Mouse (Mus musculus): ENCODE results near the gene Ahcyl2. TPM values are rescaled to one million over a fixed set of nuclear protein-coding genes. Genes with fewer than 3 reads are reported as not detected.

Ahcyl2 gene
- polyA plus RNA-seq, 1 experiment from 2014 or later, result 33.9 TPM

- Histone ChIP-seq H3K9ac (replicated peaks; ENCODE audit: low read depth, low read length) (peak overlapping the region; percentile 30; the same call in 1 of the 2 replicates), H3K36me3 (ENCODE audit: control insufficient read depth, insufficient read depth, low read length) (no peaks in the 10 kb centered on the region), H3K4me1 (ENCODE audit: control insufficient read depth, insufficient read depth, low read length) (0 out of 2 replicates have a peak, but pooled peaks cover 4% of the 10 kb centered on the region), H3K4me3 (ENCODE audit: low read depth, low read length) (peak overlapping the region; percentile 65), H3K27ac (ENCODE audit: low read length) (no peak overlapping the region), H3K4me2 (replicated peaks; ENCODE audit: low read depth, low read length) (peak overlapping the region; percentile 98), H3K27me3 (ENCODE audit: control insufficient read depth, insufficient read depth, low read length) (peaks cover 7% of the 10 kb centered on the region; the same call in 1 of the 2 replicates), H3K9me3 (ENCODE audit: control insufficient read depth, low read depth, low read length) (no peaks in the 10 kb centered on the region)
- WGBS, result under 1% methylated on average over 21 of the region's 21 CpGs
- ATAC-seq (ENCODE audit: insufficient number of reproducible peaks, insufficient read depth, low FRiP score, low read depth), result peak; percentile 64
Measured at GRCm38 (mm10) chr6:29917383-29917720, 149.5 kb downstream of the Ahcyl2 start.

DNA sequence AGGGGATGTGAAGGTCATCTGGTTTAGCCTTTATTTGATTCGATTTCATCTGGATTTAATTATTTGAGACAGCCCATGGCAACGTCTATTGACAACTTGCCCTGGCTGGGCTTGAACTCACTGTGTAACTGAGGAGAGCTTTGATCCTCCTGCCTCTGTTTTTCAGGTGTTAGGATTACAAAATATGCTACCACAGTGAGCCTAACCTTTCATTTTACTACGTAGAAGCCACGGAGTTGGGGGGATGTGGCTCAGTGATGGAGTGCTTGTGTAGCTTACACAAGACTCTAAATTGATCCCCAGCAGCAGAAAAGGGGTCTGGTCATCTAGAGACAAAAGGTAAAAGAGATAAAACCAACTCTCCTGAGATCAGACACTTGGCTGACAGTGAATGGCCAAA, 150.1 kb downstream of the Ahcyl2 start:
- no peak overlapping the region for H3K9ac ChIP-seq (replicated peaks; ENCODE audit: low read depth, low read length)
- H3K36me3 ChIP-seq (ENCODE audit: control insufficient read depth, insufficient read depth, low read length), result no peaks in the 10 kb centered on the region
- no peaks in the 10 kb centered on the region for H3K9me3 ChIP-seq (ENCODE audit: control insufficient read depth, low read depth, low read length)
- 50% methylated on average over 4 of the region's 4 CpGs for WGBS
- H3K4me3 ChIP-seq (ENCODE audit: low read depth, low read length), result peak overlapping the region; percentile 65; the same call in 1 of the 2 replicates
- ATAC-seq (ENCODE audit: insufficient number of reproducible peaks, insufficient read depth, low FRiP score, low read depth), result no peak
- 0 out of 2 replicates have a peak, but pooled peaks cover 4% of the 10 kb centered on the region for H3K4me1 ChIP-seq (ENCODE audit: control insufficient read depth, insufficient read depth, low read length)
- peaks cover 7% of the 10 kb centered on the region; the same call in 1 of the 2 replicates for H3K27me3 ChIP-seq (ENCODE audit: control insufficient read depth, insufficient read depth, low read length)
- H3K4me2 ChIP-seq (replicated peaks; ENCODE audit: low read depth, low read length), result 0 out of 2 replicates have a peak overlapping the region, but pooled peaks have one; percentile 98
- no peak overlapping the region for H3K27ac ChIP-seq (ENCODE audit: low read length)

DNA sequence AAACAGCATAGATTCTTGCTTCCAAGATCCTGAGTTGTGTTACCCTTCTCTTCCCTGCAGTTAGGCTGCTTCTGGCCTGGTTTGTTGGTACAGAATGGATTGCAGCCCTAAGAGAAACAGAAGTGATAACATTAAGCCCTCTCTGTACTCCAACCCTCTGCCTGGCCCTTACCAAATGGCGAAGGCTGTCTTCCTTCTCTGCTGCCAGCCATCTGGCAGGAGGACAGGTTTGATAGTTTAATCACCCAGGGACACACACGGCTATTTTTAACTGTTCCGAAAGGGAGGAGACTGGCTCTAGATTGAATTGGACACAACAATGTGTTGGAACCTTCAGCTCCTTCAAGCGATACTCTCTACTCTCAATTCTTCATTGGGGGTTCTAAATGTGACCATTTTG, 155.7 kb downstream of the Ahcyl2 start:
- Histone ChIP-seq H3K9me3 (ENCODE audit: control insufficient read depth, low read depth, low read length) (no peaks in the 10 kb centered on the region), H3K27ac (ENCODE audit: low read length) (no peak overlapping the region), H3K27me3 (ENCODE audit: control insufficient read depth, insufficient read depth, low read length) (no peaks in the 10 kb centered on the region), H3K36me3 (ENCODE audit: control insufficient read depth, insufficient read depth, low read length) (no peaks in the 10 kb centered on the region), H3K4me3 (ENCODE audit: low read depth, low read length) (no peak overlapping the region), H3K9ac (replicated peaks; ENCODE audit: low read depth, low read length) (no peak overlapping the region), H3K4me1 (ENCODE audit: control insufficient read depth, insufficient read depth, low read length) (no peaks in the 10 kb centered on the region), H3K4me2 (replicated peaks; ENCODE audit: low read depth, low read length) (no peak overlapping the region)
- no peak for ATAC-seq (ENCODE audit: insufficient number of reproducible peaks, insufficient read depth, low FRiP score, low read depth)
- WGBS, result 71% methylated on average over 4 of the region's 4 CpGs

- ATAC-seq (ENCODE audit: insufficient number of reproducible peaks, insufficient read depth, low FRiP score, low read depth), result no peak
- WGBS, result 74% methylated on average over 6 of the region's 6 CpGs
- no peaks in the 10 kb centered on the region for H3K4me1 ChIP-seq (ENCODE audit: control insufficient read depth, insufficient read depth, low read length)
- H3K9me3 ChIP-seq (ENCODE audit: control insufficient read depth, low read depth, low read length), result no peaks in the 10 kb centered on the region
- H3K27ac ChIP-seq (ENCODE audit: low read length), result no peak overlapping the region
- no peak overlapping the region for H3K9ac ChIP-seq (replicated peaks; ENCODE audit: low read depth, low read length)
- no peaks in the 10 kb centered on the region for H3K27me3 ChIP-seq (ENCODE audit: control insufficient read depth, insufficient read depth, low read length)
- no peaks in the 10 kb centered on the region for H3K36me3 ChIP-seq (ENCODE audit: control insufficient read depth, insufficient read depth, low read length)
- no peak overlapping the region for H3K4me2 ChIP-seq (replicated peaks; ENCODE audit: low read depth, low read length)
- no peak overlapping the region for H3K4me3 ChIP-seq (ENCODE audit: low read depth, low read length)
Measured at GRCm38 (mm10) chr6:29925594-29926219, 157.9 kb downstream of the Ahcyl2 start.

DNA sequence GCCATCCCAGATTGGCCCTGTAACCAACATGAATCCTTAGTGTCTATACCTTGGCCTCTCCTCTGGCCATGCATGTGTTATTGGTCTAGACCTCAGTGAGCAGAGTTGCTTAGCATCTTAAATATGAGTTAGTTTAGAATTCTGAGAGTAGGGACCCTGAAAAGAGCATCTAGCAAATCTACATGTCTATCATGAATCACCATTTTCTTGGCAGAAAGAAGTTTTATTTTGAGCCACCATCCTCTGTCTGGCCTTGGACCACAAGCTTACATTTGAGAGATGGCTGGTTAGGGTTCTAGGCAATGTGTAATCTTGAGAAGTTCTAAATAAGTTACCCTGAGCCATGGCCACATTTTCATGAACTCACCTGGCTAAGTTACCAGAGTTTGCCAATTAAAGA, 162.3 kb downstream of the Ahcyl2 start:
- no peaks in the 10 kb centered on the region for H3K27me3 ChIP-seq (ENCODE audit: control insufficient read depth, insufficient read depth, low read length)
- no peak overlapping the region for H3K4me2 ChIP-seq (replicated peaks; ENCODE audit: low read depth, low read length)
- H3K4me1 ChIP-seq (ENCODE audit: control insufficient read depth, insufficient read depth, low read length), result no peaks in the 10 kb centered on the region
- H3K9ac ChIP-seq (replicated peaks; ENCODE audit: low read depth, low read length), result no peak overlapping the region
- no peaks in the 10 kb centered on the region for H3K9me3 ChIP-seq (ENCODE audit: control insufficient read depth, low read depth, low read length)
- no peak overlapping the region for H3K27ac ChIP-seq (ENCODE audit: low read length)
- H3K4me3 ChIP-seq (ENCODE audit: low read depth, low read length), result no peak overlapping the region
- no peaks in the 10 kb centered on the region for H3K36me3 ChIP-seq (ENCODE audit: control insufficient read depth, insufficient read depth, low read length)
- no peak for ATAC-seq (ENCODE audit: insufficient number of reproducible peaks, insufficient read depth, low FRiP score, low read depth)

- Histone ChIP-seq H3K36me3 (ENCODE audit: control insufficient read depth, insufficient read depth, low read length) (no peaks in the 10 kb centered on the region), H3K9me3 (ENCODE audit: control insufficient read depth, low read depth, low read length) (no peaks in the 10 kb centered on the region), H3K4me3 (ENCODE audit: low read depth, low read length) (no peak overlapping the region), H3K4me1 (ENCODE audit: control insufficient read depth, insufficient read depth, low read length) (no peaks in the 10 kb centered on the region), H3K27me3 (ENCODE audit: control insufficient read depth, insufficient read depth, low read length) (no peaks in the 10 kb centered on the region), H3K9ac (replicated peaks; ENCODE audit: low read depth, low read length) (no peak overlapping the region), H3K4me2 (replicated peaks; ENCODE audit: low read depth, low read length) (no peak overlapping the region), H3K27ac (ENCODE audit: low read length) (no peak overlapping the region)
- ATAC-seq (ENCODE audit: insufficient number of reproducible peaks, insufficient read depth, low FRiP score, low read depth), result no peak
- WGBS, result 73% methylated on average over 6 of the region's 6 CpGs
Measured at GRCm38 (mm10) chr6:29930665-29931064, 162.9 kb downstream of the Ahcyl2 start.

- Histone ChIP-seq H3K27me3 (ENCODE audit: control insufficient read depth, insufficient read depth, low read length) (no peaks in the 10 kb centered on the region), H3K4me2 (replicated peaks; ENCODE audit: low read depth, low read length) (no peak overlapping the region), H3K4me1 (ENCODE audit: control insufficient read depth, insufficient read depth, low read length) (no peaks in the 10 kb centered on the region), H3K27ac (ENCODE audit: low read length) (no peak overlapping the region), H3K4me3 (ENCODE audit: low read depth, low read length) (no peak overlapping the region), H3K9ac (replicated peaks; ENCODE audit: low read depth, low read length) (no peak overlapping the region), H3K9me3 (ENCODE audit: control insufficient read depth, low read depth, low read length) (no peaks in the 10 kb centered on the region), H3K36me3 (ENCODE audit: control insufficient read depth, insufficient read depth, low read length) (no peaks in the 10 kb centered on the region)
- WGBS, result 91% methylated on average over 4 of the region's 4 CpGs
- ATAC-seq (ENCODE audit: insufficient number of reproducible peaks, insufficient read depth, low FRiP score, low read depth), result no peak
Measured at GRCm38 (mm10) chr6:29931181-29931580, 163.4 kb downstream of the Ahcyl2 start.

- ATAC-seq (ENCODE audit: insufficient number of reproducible peaks, insufficient read depth, low FRiP score, low read depth), result no peak
- WGBS, result 88% methylated on average over 1 of the region's 1 CpGs
- Histone ChIP-seq H3K9ac (replicated peaks; ENCODE audit: low read depth, low read length) (no peak overlapping the region), H3K4me1 (ENCODE audit: control insufficient read depth, insufficient read depth, low read length) (no peaks in the 10 kb centered on the region), H3K4me3 (ENCODE audit: low read depth, low read length) (no peak overlapping the region), H3K27me3 (ENCODE audit: control insufficient read depth, insufficient read depth, low read length) (no peaks in the 10 kb centered on the region), H3K4me2 (replicated peaks; ENCODE audit: low read depth, low read length) (no peak overlapping the region), H3K36me3 (ENCODE audit: control insufficient read depth, insufficient read depth, low read length) (no peaks in the 10 kb centered on the region), H3K9me3 (ENCODE audit: control insufficient read depth, low read depth, low read length) (no peaks in the 10 kb centered on the region), H3K27ac (ENCODE audit: low read length) (no peak overlapping the region)
Measured at GRCm38 (mm10) chr6:29935741-29936140, 167.9 kb downstream of the Ahcyl2 start.

GRCm38 (mm10) chr6:29940428-29940827, 172.6 kb downstream of the Ahcyl2 start:
- Histone ChIP-seq H3K9me3 (ENCODE audit: control insufficient read depth, low read depth, low read length) (no peaks in the 10 kb centered on the region), H3K27me3 (ENCODE audit: control insufficient read depth, insufficient read depth, low read length) (no peaks in the 10 kb centered on the region), H3K9ac (replicated peaks; ENCODE audit: low read depth, low read length) (no peak overlapping the region), H3K4me3 (ENCODE audit: low read depth, low read length) (no peak overlapping the region), H3K36me3 (ENCODE audit: control insufficient read depth, insufficient read depth, low read length) (no peaks in the 10 kb centered on the region), H3K27ac (ENCODE audit: low read length) (no peak overlapping the region), H3K4me2 (replicated peaks; ENCODE audit: low read depth, low read length) (no peak overlapping the region), H3K4me1 (ENCODE audit: control insufficient read depth, insufficient read depth, low read length) (no peaks in the 10 kb centered on the region)
- 67% methylated on average over 4 of the region's 4 CpGs for WGBS
- no peak for ATAC-seq (ENCODE audit: insufficient number of reproducible peaks, insufficient read depth, low FRiP score, low read depth)

Data from stomach, embryonic 14.5 days (tissue).